Mouse (Mus musculus) mammary gland, adult 2 months (tissue): ENCODE results near the gene Zfp652. TPM values are rescaled to one million over a fixed set of nuclear protein-coding genes. Genes with fewer than 3 reads are reported as not detected.

Experiments used
- polyA plus RNA-seq: library from polyadenylated mRNA; depleted of rRNA; stranded (reverse); fragments of >200 nt; gene quantifications from 2 replicates; pipeline ENCODE4 v1.2.3, GENCODE M21; 2012; ENCODE audit warnings: low replicate concordance; rRNA removed

Zfp652 gene
- 23.4 and 36.6 TPM in 2 replicates for polyA plus RNA-seq

GRCm38 (mm10) chr11:95712563-95713224 lies at the start of gene Zfp652:
Gene Zfp652, plus strand, starts transcription at chr11:95712673.

GRCm38 (mm10) chr11:95666529-95667149 lies 45.8 kb upstream of the Zfp652 start, which contains the start of gene Phb:
Gene Phb, plus strand, starts transcription at chr11:95666957.

DNA sequence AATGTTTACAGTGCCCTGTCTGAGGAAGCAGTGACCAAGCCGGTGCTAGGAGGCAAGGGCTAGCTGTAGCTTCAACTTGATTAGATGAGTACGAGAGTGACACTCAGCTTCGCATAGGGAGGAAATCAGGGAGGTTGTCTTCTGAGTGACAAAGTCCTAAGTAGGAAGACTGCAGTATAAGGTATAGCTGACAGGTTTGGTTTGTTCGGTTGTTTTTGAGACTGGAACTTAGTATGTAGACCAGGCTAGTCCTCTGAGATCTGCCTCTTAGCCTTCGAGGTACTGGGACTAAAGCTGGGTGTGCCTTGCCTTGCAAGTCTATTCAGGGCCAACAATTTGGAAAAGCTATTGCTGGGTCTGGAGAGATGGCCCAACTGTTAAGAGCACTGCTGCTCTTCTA lies 10.8 kb downstream of the Zfp652 start, which contains the start of gene B130006D01Rik:
B130006D01Rik (plus strand) TSS at position 301 of the 400 bp plus-strand sequence.

GRCm38 (mm10) chr11:95824071-95824876 lies 111.8 kb downstream of the Zfp652 start, which contains the start of gene Phospho1:
Gene Phospho1, plus strand, starts transcription at chr11:95824499.

DNA sequence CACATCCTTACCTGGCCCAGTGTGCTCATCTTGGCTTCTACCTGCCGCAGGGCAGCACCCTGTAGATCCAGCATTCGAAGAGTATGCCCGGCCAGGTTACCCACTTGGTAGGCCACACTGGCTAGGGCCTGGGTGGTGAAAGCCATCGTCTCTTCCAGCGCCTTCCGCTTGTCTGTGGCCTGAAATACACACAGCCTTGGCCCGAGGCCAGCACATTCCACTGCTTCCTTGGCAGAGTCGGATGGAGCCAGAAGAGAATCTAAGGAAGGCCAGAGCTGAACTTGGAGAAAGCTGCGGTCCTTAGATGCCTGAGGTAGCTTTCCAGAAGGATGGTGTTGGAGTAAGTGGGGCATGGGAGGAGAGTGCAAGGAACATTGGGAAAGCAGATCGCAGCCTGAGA lies 124.6 kb downstream of the Zfp652 start, which contains the start of gene Gngt2:
Gngt2 (plus strand) TSS at position 158 of the 400 bp plus-strand sequence.

DNA sequence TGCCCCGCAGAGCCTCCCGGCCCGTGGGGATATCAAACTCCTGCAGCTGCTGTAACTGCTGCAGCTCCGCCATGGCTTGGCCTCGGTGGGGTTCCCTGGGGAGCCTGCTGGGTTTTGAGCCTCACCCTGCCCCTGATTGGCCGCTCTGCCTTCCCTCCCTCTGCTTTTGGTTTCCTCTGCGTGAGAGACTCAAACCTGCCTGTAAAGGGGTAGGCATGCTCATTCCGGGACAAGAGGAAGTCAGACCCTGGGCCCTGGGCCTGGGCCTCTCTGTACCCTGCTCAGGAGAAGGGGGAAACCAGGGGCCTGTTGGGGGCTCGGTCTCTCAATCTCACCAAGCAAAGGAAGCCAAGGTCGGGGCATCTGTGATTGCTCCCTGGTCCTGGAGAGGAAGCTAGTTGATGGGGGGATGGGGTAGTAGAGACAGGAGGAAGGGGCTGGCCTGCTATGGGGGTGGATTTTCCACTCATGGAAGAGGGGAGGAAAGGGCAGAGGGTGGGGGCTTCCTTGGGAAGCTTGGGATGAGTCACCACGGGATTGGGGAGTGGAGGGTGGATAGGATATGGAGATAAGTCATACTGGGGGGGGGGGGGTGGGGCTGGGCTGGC lies 129.7 kb downstream of the Zfp652 start, which contains the start of gene Abi3:
Abi3 (minus strand) TSS at position 403 of the 608 bp plus-strand sequence.

Other genes starting within 250 kb of the Zfp652 start
- gene Nxph3, start 198.1 kb upstream of the Zfp652 start, polyA plus RNA-seq, result 3.5 and 6.6 TPM in 2 replicates
- 7.2 and 15.5 TPM in 2 replicates for gene Ngfr, start 124.9 kb upstream of the Zfp652 start, polyA plus RNA-seq
- 84.2 and 160 TPM in 2 replicates for gene Phb, start 45.7 kb upstream of the Zfp652 start, polyA plus RNA-seq
- gene B130006D01Rik, start 10.9 kb downstream of the Zfp652 start, polyA plus RNA-seq, result 0.04 and 0.10 TPM in 2 replicates
- 115 and 208 TPM in 2 replicates for gene Phospho1, start 111.8 kb downstream of the Zfp652 start, polyA plus RNA-seq
- gene Gngt2, start 124.5 kb downstream of the Zfp652 start, polyA plus RNA-seq, result 10.4 and 14.7 TPM in 2 replicates
- gene Abi3, start 129.8 kb downstream of the Zfp652 start, polyA plus RNA-seq, result 63.1 and 156 TPM in 2 replicates
- gene B4galnt2, start 202.2 kb downstream of the Zfp652 start, polyA plus RNA-seq, result not detected in 2 replicates